Comparison of ENCODE assay signal across 8 mouse cellular contexts in genomic region chr11:20742361-20742897, GRCm38 (mm10). TPM values are rescaled to one million over a fixed set of nuclear protein-coding genes. Genes with fewer than 3 reads are reported as not detected.
DNase-seq lines count a peak whose midpoint lies in the region; ATAC-seq and TF ChIP-seq lines count a peak whose summit lies in the region.

No protein-coding gene starts in this region.

- H3K27me3 ChIP-seq in megakaryocyte, embryonic 14.5 days (replicated peaks) = no peaks in the 10 kb centered on the region

- TF ChIP-seq CTCF in gastrocnemius, adult 2 months (IDR thresholded peaks at IDR 0.05) = peak; percentile 78

- intact Hi-C loops in gastrocnemius, adult 2 months (cut with DNase I) = loop anchor here (2.0 to 10.0 kb wide), 4 partner anchors 92 to 495 kb away; partner anchors contain the start of genes Cep68 and Lgalsl

- no peaks in the 10 kb centered on the region for H3K9me3 ChIP-seq in megakaryocyte, embryonic 14.5 days

- ATAC-seq in frontal cortex, adult (ENCODE audit: low TSS enrichment) = peak; percentile 38

- DNase-seq in gastrocnemius, adult 2 months = peak; percentile 33
- no peak for DNase-seq in gastrocnemius, adult 8-10 months (ENCODE audit: low spot score in 2 of 2)
- peak; percentile 69 for DNase-seq in cerebellum, adult 9-11 months
- peak; percentile 96 for DNase-seq in induced T-regulatory cell, adult 2 months (ENCODE audit: low read depth)
- DNase-seq in left cerebral cortex, adult 8-10 months (ENCODE audit: low spot score in 2 of 2) = peak; percentile 25 to 37
- DNase-seq in right cerebral cortex, postnatal 36 days (ENCODE audit: low spot score in 2 of 2) = peak; percentile 20 to 28

- peak overlapping the region; percentile 89 for H3K4me3 ChIP-seq in gastrocnemius, adult 2 months
- peak overlapping the region; percentile 97 for H3K4me3 ChIP-seq in megakaryocyte, embryonic 14.5 days (replicated peaks)

- H3K36me3 ChIP-seq in megakaryocyte, embryonic 14.5 days (replicated peaks; ENCODE audit: low read length) = peaks cover 16% of the 10 kb centered on the region

- peaks cover 49% of the 10 kb centered on the region for H3K4me1 ChIP-seq in megakaryocyte, embryonic 14.5 days

- H3K27ac ChIP-seq in gastrocnemius, adult 2 months = peak overlapping the region; percentile 91

RNA-seq across cellular contexts. Expression of gene Aftph, which starts 1.0 kb away (rescaled TPM):
- 10 to 100 TPM; 21.5 to 22.0 TPM for total RNA-seq in gastrocnemius, adult 2 months (2021)
- total RNA-seq in gastrocnemius, adult 8-10 months (2022) = 10 to 100 TPM; 18.3 to 25.0 (median 19.0) TPM
- total RNA-seq in left cerebral cortex, adult 8-10 months (2022) = 100 to 1,000 TPM in 1 of 4 experiments, 10 to 100 TPM in 3; 82.4 to 105 (median 92.6) TPM
- 11.3 and 19.6 TPM in 2 replicates for polyA plus RNA-seq in megakaryocyte, embryonic 14.5 days (2012; ENCODE audit: insufficient read depth, low replicate concordance)

Comparison
In these comparisons a context has a peak if more than half of its experiments do, and no peak if none do; other contexts are left out.
1. DNase-seq: peak in gastrocnemius, adult 2 months (single experiment), cerebellum, adult 9-11 months (single experiment), induced T-regulatory cell, adult 2 months (single experiment), left cerebral cortex, adult 8-10 months (2 of 2) and right cerebral cortex, postnatal 36 days (2 of 2); none in gastrocnemius, adult 8-10 months (0 of 2).